Mouse (Mus musculus) MEL (cell line): Measurements from ENCODE around the gene Paxx. TPM values are rescaled to one million over a fixed set of nuclear protein-coding genes. Genes with fewer than 3 reads are reported as not detected.

Experiments
- DNase-seq: peaks from one replicate; pipeline ENCODE4 v3.0.0; 2011; ENCODE audit warnings: low read depth, low spot score
- H3K27ac ChIP-seq: 2 replicates; pipeline ENCODE4 v1.5.1; 2012; ENCODE audit warnings: low read depth, mild to moderate bottlenecking, control low read depth, low read length, moderate library complexity; ENCODE audit not compliant: control insufficient read depth
- H3K27me3 ChIP-seq, 2 experiments: fragments of 150-350 bp in 1 of 2; sonication (generic) in 1 of 2; 2 replicates each; pipeline ENCODE4 v1.6.1; 2012; ENCODE audit warnings: low read length in 2 of 2, mild to moderate bottlenecking in 2 of 2, improper control_type of control experiment in 1 of 2, moderate library complexity in 1 of 2; ENCODE audit not compliant: insufficient read depth in 2 of 2, control insufficient read depth in 1 of 2
- H3K36me3 ChIP-seq, 2 experiments: 2 replicates each; pipeline ENCODE4 v1.6.1; 2012 to 2014; ENCODE audit warnings: low read length in 2 of 2, improper control_type of control experiment in 1 of 2, inconsistent platforms in 1 of 2, mild to moderate bottlenecking in 1 of 2; ENCODE audit not compliant: insufficient read depth in 2 of 2, control insufficient read depth in 1 of 2
- H3K4me1 ChIP-seq, 2 experiments: fragments of 150-350 bp in 1 of 2; sonication (generic) in 1 of 2; 2 replicates each; pipeline ENCODE4 v1.6.1; 2012; ENCODE audit warnings: low read length in 2 of 2, improper control_type of control experiment in 1 of 2, mild to moderate bottlenecking in 1 of 2; ENCODE audit not compliant: insufficient read depth in 2 of 2, control insufficient read depth in 1 of 2
- H3K4me3 ChIP-seq, 2 experiments: fragments of 150-350 bp in 1 of 2; sonication (generic) in 1 of 2; 2 replicates each; pipeline ENCODE4 v1.5.1; 2012; ENCODE audit warnings: low read depth in 2 of 2, low read length in 2 of 2, mild to moderate bottlenecking in 2 of 2, moderate library complexity in 2 of 2, control low read depth in 1 of 2, improper control_type of control experiment in 1 of 2; ENCODE audit not compliant: control insufficient read depth in 1 of 2, insufficient read depth in 1 of 2
- H3K79me2 ChIP-seq: 2 replicates; pipeline ENCODE4 v1.6.1; 2012; ENCODE audit warnings: mild to moderate bottlenecking, low read length, moderate library complexity; ENCODE audit not compliant: control insufficient read depth, poor library complexity, insufficient read depth
- H3K9ac ChIP-seq: 2 replicates; pipeline ENCODE4 v1.6.1; 2012; ENCODE audit warnings: low read depth, mild to moderate bottlenecking, control low read depth, low read length, moderate library complexity; ENCODE audit not compliant: control insufficient read depth, poor library complexity, severe bottlenecking
- H3K9me3 ChIP-seq: fragments of 150-350 bp; sonication (generic); replicated peaks from 2 replicates; pipeline ENCODE4 v1.6.1; 2012; ENCODE audit warnings: mild to moderate bottlenecking, low read length, improper control_type of control experiment, moderate library complexity; ENCODE audit not compliant: insufficient read depth
- CHD1 ChIP-seq: IDR thresholded peaks from 2 replicates; pipeline ENCODE4 v1.6.1; 2012; ENCODE audit warnings: low read depth, mild to moderate bottlenecking, inconsistent platforms, low read length, improper control_type of control experiment
- CHD2 ChIP-seq: IDR thresholded peaks from 2 replicates; pipeline ENCODE4 v1.6.1; 2011; ENCODE audit warnings: low read length, improper control_type of control experiment
- CTCF ChIP-seq, 3 experiments: IDR thresholded peaks in 2 of 3; conservative IDR thresholded peaks in 1 of 3; 2 replicates each; pipeline ENCODE4 v1.5.1; 2011 to 2012; ENCODE audit warnings: low read length in 3 of 3, low read depth in 2 of 3, mild to moderate bottlenecking in 2 of 3, improper control_type of control experiment in 1 of 3, inconsistent platforms in 1 of 3, mixed read lengths in 1 of 3, moderate library complexity in 1 of 3; ENCODE audit not compliant: control insufficient read depth in 1 of 3, insufficient read depth in 1 of 3, poor library complexity in 1 of 3, severe bottlenecking in 1 of 3
- E2F4 ChIP-seq: IDR thresholded peaks from 2 replicates; pipeline ENCODE4 v1.6.1; 2011; ENCODE audit warnings: low read depth, low read length, improper control_type of control experiment, borderline replicate concordance
- ELF1 ChIP-seq: IDR thresholded peaks from 2 replicates; pipeline ENCODE4 v1.6.1; 2014; ENCODE audit warnings: low read depth, mild to moderate bottlenecking, inconsistent platforms, low read length, improper control_type of control experiment, moderate library complexity
- GABPA ChIP-seq: IDR thresholded peaks from 2 replicates; pipeline ENCODE4 v1.6.1; 2012; ENCODE audit warnings: low read depth, mild to moderate bottlenecking, inconsistent platforms, low read length, improper control_type of control experiment, moderate library complexity
- MAFK ChIP-seq: IDR thresholded peaks from 2 replicates; pipeline ENCODE4 v1.6.1; 2011; ENCODE audit warnings: low read depth, mild to moderate bottlenecking, low read length, improper control_type of control experiment, borderline replicate concordance
- MAX ChIP-seq: IDR thresholded peaks from 2 replicates; pipeline ENCODE4 v1.6.1; 2011; ENCODE audit warnings: low read length, improper control_type of control experiment
- MYB ChIP-seq: IDR thresholded peaks from 2 replicates; pipeline ENCODE4 v1.6.1; 2011; ENCODE audit warnings: mild to moderate bottlenecking, low read depth, low read length, improper control_type of control experiment
- NELFE ChIP-seq: IDR thresholded peaks from 2 replicates; pipeline ENCODE4 v1.6.1; 2011; ENCODE audit warnings: low read depth, low read length, improper control_type of control experiment
- POLR2A ChIP-seq, 2 experiments: IDR thresholded peaks; 2 replicates each; pipeline ENCODE4 v1.6.1; 2011 to 2012; ENCODE audit warnings: low read length in 2 of 2, mild to moderate bottlenecking in 2 of 2, control low read depth in 1 of 2, improper control_type of control experiment in 1 of 2, low read depth in 1 of 2, moderate library complexity in 1 of 2; ENCODE audit not compliant: control insufficient read depth in 1 of 2, insufficient read depth in 1 of 2, poor library complexity in 1 of 2
- RAD21 ChIP-seq: IDR thresholded peaks from 2 replicates; pipeline ENCODE4 v1.6.1; 2011; ENCODE audit warnings: mild to moderate bottlenecking, low read depth, low read length, improper control_type of control experiment
- RCOR1 ChIP-seq: IDR thresholded peaks from 2 replicates; pipeline ENCODE4 v1.6.1; 2012; ENCODE audit warnings: low read depth, mild to moderate bottlenecking, inconsistent platforms, low read length, improper control_type of control experiment
- SIN3A ChIP-seq: IDR thresholded peaks from 2 replicates; pipeline ENCODE4 v1.6.1; 2012; ENCODE audit warnings: low read length, improper control_type of control experiment, inconsistent platforms
- SMC3 ChIP-seq: IDR thresholded peaks from 2 replicates; pipeline ENCODE4 v1.6.1; 2011; ENCODE audit warnings: low read depth, low read length, improper control_type of control experiment
- TAL1 ChIP-seq: IDR thresholded peaks from 2 replicates; pipeline ENCODE4 v1.6.1; 2012; ENCODE audit warnings: mild to moderate bottlenecking, inconsistent platforms, low read length, moderate library complexity, mixed read lengths
- TBP ChIP-seq: IDR thresholded peaks from 2 replicates; pipeline ENCODE4 v1.8.0; 2011; ENCODE audit warnings: low read depth, low read length, improper control_type of control experiment
- UBTF ChIP-seq: IDR thresholded peaks from 2 replicates; pipeline ENCODE4 v1.6.1; 2012; ENCODE audit warnings: low read depth, mild to moderate bottlenecking, inconsistent platforms, low read length, improper control_type of control experiment, moderate library complexity, borderline replicate concordance; ENCODE audit not compliant: insufficient read depth
- ZKSCAN1 ChIP-seq: IDR thresholded peaks from 2 replicates; pipeline ENCODE4 v1.6.1; 2012; ENCODE audit warnings: low read depth, mild to moderate bottlenecking, inconsistent platforms, low read length, improper control_type of control experiment, moderate library complexity
- ZMIZ1 ChIP-seq: IDR thresholded peaks from 2 replicates; pipeline ENCODE4 v1.6.1; 2012; ENCODE audit warnings: low read depth, mild to moderate bottlenecking, inconsistent platforms, low read length, improper control_type of control experiment, moderate library complexity
- ZNF384 ChIP-seq: IDR thresholded peaks from 2 replicates; pipeline ENCODE4 v1.6.1; 2012; ENCODE audit warnings: low read depth, mild to moderate bottlenecking, inconsistent platforms, low read length, improper control_type of control experiment
- polyA plus RNA-seq, 2 experiments: library from polyadenylated mRNA; stranded (reverse) in 1 of 2; unstranded in 1 of 2; fragments of >175 nt in 1 of 2; fragments of >200 nt in 1 of 2; gene quantifications; 2 replicates each; pipeline versions ENCODE4 v1.2.1 to v1.2.4; 2012; ENCODE audit warnings: low replicate concordance in 2 of 2, low read depth in 1 of 2; ENCODE audit not compliant: insufficient read length in 2 of 2, insufficient read depth in 1 of 2, missing spikeins in 1 of 2
- total RNA-seq: library from RNA; depleted of rRNA; stranded (reverse); fragments of 300-350 nt; gene quantifications from 2 replicates; pipeline ENCODE4 v1.2.3, GENCODE M21; 2012

Paxx gene
- total and polyA plus RNA-seq, 3 experiments: 18.5 to 22.1 TPM; not detected in 1

GRCm38 (mm10) chr2:25461407-25461806, 513 bp upstream of the Paxx start:
- H3K4me1 ChIP-seq: peaks cover 4 to 11% of the 10 kb centered on the region in 2 experiments; a peak in 3 of 4 replicates
- DNase-seq: no peak
- no peaks in the 10 kb centered on the region for H3K27me3 ChIP-seq
- H3K36me3 ChIP-seq: no peaks in the 10 kb centered on the region
- peak overlapping the region; percentile 65 for H3K27ac ChIP-seq
- peak overlapping the region; percentile 36 to 55 for H3K4me3 ChIP-seq
- TF ChIP-seq ZKSCAN1 (no peak), SMC3 (no peak), RAD21 (no peak), NELFE (no peak), CHD1 (no peak), RCOR1 (no peak), MAX (no peak), ELF1 (no peak), TBP (no peak), CTCF (IDR thresholded peaks at IDR 0.05 in 2 of 3, conservative IDR thresholded peaks at IDR 0.05 in 1 of 3; ENCODE audit: control insufficient read depth in 1 of 3, insufficient read depth in 1 of 3, low read depth in 2 of 3, low read length in 3 of 3, poor library complexity in 1 of 3, severe bottlenecking in 1 of 3) (no peak), MYB (no peak), ZNF384 (no peak), MAFK (no peak), E2F4 (no peak), CHD2 (no peak), UBTF (no peak), ZMIZ1 (no peak), TAL1 (no peak)
- peak overlapping the region; percentile 59 for H3K9ac ChIP-seq
- H3K9me3 ChIP-seq: no peaks in the 10 kb centered on the region
- H3K79me2 ChIP-seq: peaks cover 8% of the 10 kb centered on the region; the same call in 1 of the 2 replicates

- peak overlapping the region; percentile 77 to 84 for H3K4me3 ChIP-seq
- H3K36me3 ChIP-seq: no peaks in the 10 kb centered on the region
- H3K79me2 ChIP-seq: peaks cover 8% of the 10 kb centered on the region; the same call in 1 of the 2 replicates
- TF ChIP-seq SIN3A: no peak
- TF ChIP-seq SMC3: no peak
- TF ChIP-seq GABPA: no peak
- TF ChIP-seq POLR2A (IDR thresholded peaks at IDR 0.05; ENCODE audit: control insufficient read depth in 1 of 2, insufficient read depth in 1 of 2, low read depth in 1 of 2, low read length in 2 of 2, poor library complexity in 1 of 2): no peak
- TF ChIP-seq RAD21: no peak
- no peak for TF ChIP-seq ZKSCAN1
- peak overlapping the region; percentile 79 for H3K9ac ChIP-seq
- peak; percentile 56 for DNase-seq
- peak overlapping the region; percentile 83 for H3K27ac ChIP-seq
- peaks cover 4 to 11% of the 10 kb centered on the region in 2 experiments; a peak in 3 of 4 replicates for H3K4me1 ChIP-seq
- H3K9me3 ChIP-seq: no peaks in the 10 kb centered on the region
- no peaks in the 10 kb centered on the region for H3K27me3 ChIP-seq
These were observed 759 bp downstream of the Paxx start for GRCm38 (mm10) chr2:25460135-25460534.
